Mouse (Mus musculus) gastrocnemius, postnatal 14 days (tissue): ENCODE data around the gene Ing1. TPM values are rescaled to one million over a fixed set of nuclear protein-coding genes. Genes with fewer than 3 reads are reported as not detected.

ENCODE experiments used
- DNase-seq: peaks from one replicate; pipeline ENCODE4 v3.0.0; 2021; ENCODE audit warnings: mixed read lengths
- intact Hi-C: fragments of 180-260 bp; cut with DNase I; formaldehyde crosslinking; loops from one replicate; pipeline ENCODE4 v1.15.1; 2025; ENCODE audit warnings: low total_unique reads
- long read RNA-seq, 2 experiments: library from polyadenylated mRNA; stranded (forward); transcript quantifications; one replicate each; pipeline ENCODE4 v2.0.0; 2021
- total RNA-seq, 2 experiments: library from RNA; stranded (reverse); gene quantifications; 2 replicates each; pipeline ENCODE4 v1.2.3; 2021

Ing1 gene
- 10 to 100 TPM; 21.0 to 21.2 TPM for total RNA-seq
- long read RNA-seq, experiment 1, transcript Ing1-201 (2 exons, 2,814 nt), result major isoform, 12 of 23 reads
- long read RNA-seq, experiment 1, transcript Ing1-202 (2 exons, 1,971 nt), result minor isoform, 9 of 23 reads
- long read RNA-seq, experiment 1, partial matches to known transcripts, result 0 of 23 reads
- long read RNA-seq, experiment 1, other reads (novel, unspliced or antisense), result 1 of 23 reads
- long read RNA-seq, experiment 2, transcript Ing1-201 (2 exons, 2,814 nt), result major isoform, 18 of 33 reads
- long read RNA-seq, experiment 2, transcript Ing1-202 (2 exons, 1,971 nt), result minor isoform, 12 of 33 reads
- long read RNA-seq, experiment 2, partial matches to known transcripts, result 0 of 33 reads
- long read RNA-seq, experiment 2, other reads (novel, unspliced or antisense), result 2 of 33 reads

- DNase-seq, result peak; percentile 93
- intact Hi-C loops, result no loop called here
Observed at GRCm38 (mm10) chr8:11554799-11555719, at the start of gene Ing1. Gene Ing1, plus strand, starts transcription at chr8:11555571.

DNA sequence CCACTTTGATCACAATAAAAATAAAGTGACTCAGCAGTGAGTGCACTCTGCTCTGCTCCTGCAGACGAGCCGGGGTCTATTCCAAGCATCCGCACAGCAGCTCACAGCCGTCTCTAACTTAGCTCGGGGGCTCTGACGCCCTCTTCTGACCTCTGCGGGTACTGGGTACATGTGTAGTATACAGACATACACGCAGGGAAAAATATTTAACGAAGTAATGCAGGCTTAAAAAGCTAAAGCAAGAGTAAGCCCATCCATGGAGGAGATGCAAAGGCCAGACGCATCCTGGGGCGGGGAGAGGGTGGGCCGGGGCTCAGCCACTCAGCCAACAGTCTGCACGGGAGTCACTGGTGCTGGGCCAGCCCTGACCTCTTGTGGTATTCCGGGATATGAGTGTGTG is 49.3 kb upstream of the Ing1 start:
- DNase-seq, result no peak
- intact Hi-C loops, result loop anchor here (5.0 kb wide), 1 partner anchor 41 kb away; no protein-coding TSS in a partner anchor

DNA sequence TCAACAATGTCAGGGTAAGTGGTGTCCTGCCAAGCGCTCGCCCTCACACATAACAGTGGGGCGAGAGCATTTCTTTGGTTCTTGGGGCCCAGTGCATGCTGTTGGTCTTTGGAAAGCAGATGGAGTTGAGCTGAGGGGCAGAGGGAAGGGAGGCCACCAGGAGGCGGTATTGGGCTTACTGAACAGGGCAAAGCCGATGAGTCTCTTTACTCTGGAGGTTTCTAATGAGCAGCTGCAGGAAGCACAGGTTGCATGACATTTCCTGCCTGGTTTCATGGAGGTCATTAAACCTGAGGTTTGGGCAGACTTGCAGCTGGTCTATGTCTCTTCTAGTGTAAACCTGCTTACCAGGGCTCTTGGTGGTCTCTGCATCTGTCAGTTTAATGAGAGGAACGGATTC is 48.6 kb upstream of the Ing1 start:
- intact Hi-C loops, result loop anchor here (5.0 kb wide), 1 partner anchor 40 kb away; no protein-coding TSS in a partner anchor
- peak; percentile 50 for DNase-seq

DNA sequence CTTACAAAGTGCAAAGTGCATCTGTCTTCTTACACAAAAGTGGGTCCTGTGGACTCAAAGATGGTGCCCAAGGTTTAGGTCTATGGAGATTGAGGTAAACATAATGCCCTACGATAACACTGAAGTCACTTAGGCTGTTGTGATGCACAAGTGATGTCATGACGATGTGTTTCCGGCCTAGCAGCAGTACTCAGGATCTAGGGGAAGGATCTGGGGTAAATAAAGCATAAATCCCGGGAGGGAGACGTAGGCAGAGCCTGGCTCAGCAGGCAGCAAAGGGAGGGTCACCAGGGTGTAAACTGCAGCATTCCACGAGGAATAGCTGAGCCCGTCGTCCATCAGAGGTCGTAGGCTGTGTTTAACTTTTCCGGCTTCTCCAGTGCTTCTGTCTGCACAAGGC is 46.5 kb upstream of the Ing1 start:
- DNase-seq, result no peak
- intact Hi-C loops, result loop anchor here (5.0 kb wide), 1 partner anchor 38 kb away; no protein-coding TSS in a partner anchor

DNA sequence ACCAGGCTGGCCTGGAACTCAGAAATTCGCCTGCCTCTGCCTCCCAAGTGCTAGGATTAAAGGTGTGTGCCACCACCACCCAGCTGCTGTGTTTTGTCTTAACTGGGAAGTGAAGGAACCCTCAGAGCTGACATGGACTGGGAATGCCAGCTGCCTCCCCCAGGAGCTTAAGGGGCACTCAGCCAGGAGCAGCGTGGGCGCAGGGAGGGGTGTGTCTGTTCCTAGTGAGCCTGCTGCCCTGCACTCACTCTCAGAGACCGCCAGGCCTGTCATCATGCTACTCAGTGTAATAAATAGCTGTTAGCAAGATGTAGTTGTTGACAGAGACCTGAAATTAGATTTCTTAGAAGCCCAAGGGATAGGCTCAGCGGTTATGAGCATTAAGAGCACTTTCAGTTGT is 44.4 kb upstream of the Ing1 start:
- no peak for DNase-seq
- intact Hi-C loops, result no loop called here

DNA sequence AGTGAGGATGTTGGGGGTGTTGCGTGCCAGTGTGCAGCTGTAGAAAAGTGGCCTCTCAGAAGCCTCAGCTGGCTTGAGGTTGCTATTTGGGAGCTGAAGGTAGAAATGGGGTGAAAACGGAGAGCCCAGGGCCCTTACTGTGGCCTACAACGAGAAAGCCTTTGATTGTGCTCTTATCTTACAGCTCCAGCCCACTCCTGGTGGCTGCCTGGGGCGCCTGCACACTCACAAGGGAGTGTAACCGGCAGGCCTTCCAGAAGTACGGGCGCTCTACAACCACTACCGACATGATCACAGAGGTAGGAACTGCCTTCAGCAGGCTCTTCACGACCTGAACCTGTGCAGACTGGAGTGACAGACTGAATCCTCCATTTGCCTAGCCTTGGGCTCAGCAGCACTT is 42.7 kb upstream of the Ing1 start:
- no peak for DNase-seq
- intact Hi-C loops, result no loop called here

DNA sequence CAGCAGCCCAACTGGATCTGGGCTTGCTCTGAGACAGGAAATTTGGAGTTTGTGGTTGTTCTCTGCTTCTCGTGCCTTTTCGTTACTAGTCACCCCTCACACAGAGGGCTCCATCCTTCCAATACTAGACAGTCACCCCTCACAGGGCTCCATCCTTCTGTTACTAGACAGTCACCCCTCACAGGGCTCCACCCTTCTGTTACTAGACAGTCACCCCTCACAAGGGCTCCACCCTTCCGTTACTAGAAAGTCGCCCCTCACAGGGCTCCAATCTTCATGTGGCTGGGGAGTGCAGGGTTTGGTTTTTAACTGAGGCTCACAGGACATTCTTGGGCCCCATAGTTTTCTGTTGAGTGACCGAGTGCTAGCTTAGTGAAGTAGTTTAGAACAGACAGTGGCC is 42.1 kb upstream of the Ing1 start:
- DNase-seq, result no peak
- intact Hi-C loops, result no loop called here

DNA sequence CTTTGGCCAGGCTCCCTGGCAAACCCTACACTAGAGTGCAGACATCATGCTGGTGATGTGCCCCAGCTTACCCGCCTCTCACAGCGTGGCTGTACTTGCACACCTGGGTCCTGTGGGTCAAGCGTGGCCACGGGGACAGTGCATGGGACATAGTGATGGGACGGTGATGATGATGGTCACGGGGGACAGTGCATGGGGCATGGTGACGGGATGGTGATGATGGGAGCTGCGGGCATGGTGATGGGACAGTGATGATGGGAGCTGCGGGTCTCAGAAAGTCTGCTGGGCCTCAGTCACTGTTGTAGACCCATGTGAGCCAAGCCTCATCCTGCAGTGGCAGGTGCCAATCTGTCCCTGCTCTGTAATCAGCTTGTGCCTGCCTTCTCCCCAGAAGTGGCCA is 39.1 kb upstream of the Ing1 start:
- DNase-seq, result no peak
- intact Hi-C loops, result no loop called here

GRCm38 (mm10) chr8:11517366-11518055 is 37.9 kb upstream of the Ing1 start:
- DNase-seq, result no peak
- intact Hi-C loops, result no loop called here

GRCm38 (mm10) chr8:11518056-11518396 is 37.3 kb upstream of the Ing1 start:
- intact Hi-C loops, result no loop called here
- DNase-seq, result no peak

DNA sequence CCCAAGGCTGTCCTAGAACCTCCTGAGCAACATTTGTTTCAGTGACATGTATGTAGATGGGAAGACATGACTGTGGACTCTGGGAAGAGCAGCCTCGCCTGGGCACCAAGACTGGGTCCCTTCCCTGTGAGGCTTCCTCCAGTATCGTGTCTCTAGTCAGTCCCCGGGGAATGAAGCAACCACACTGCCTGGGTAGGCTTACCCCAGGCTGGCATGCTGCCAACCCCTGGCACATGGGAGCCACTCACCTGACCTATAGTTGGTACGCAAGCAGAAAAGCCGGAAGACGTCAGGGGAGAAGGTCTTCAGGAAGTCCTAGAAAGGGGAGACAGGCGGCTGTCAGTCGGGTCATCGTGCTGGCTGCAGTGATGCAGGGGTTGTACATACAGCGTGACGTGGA is 36.7 kb upstream of the Ing1 start:
- no peak for DNase-seq
- intact Hi-C loops, result no loop called here

- no peak for DNase-seq
- intact Hi-C loops, result no loop called here
Observed at GRCm38 (mm10) chr8:11523331-11523730, 32.0 kb upstream of the Ing1 start.

- intact Hi-C loops, result no loop called here
- DNase-seq, result no peak
Observed at GRCm38 (mm10) chr8:11530155-11530770, 25.1 kb upstream of the Ing1 start.

DNA sequence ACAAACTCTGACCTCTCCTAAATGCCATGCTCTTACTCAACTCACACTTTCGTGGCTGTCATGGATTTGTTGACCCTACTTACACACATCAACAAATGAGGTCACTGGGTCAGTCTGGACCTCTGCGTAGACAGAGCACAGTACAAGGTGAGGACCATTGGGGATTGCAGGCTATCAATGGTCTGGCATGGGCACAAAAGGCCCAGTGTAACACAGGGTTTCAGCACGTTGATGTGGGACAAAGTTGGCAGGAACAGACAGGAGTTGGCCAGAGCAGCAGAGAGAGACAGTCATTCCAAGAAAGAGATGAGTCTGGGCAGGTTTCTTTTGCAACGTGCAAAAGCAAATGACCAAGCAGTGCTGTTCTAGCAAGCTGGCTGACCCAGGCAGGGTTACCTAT is 24.5 kb upstream of the Ing1 start:
- intact Hi-C loops, result no loop called here

GRCm38 (mm10) chr8:11534494-11534893 is 20.9 kb upstream of the Ing1 start:
- DNase-seq, result no peak
- intact Hi-C loops, result no loop called here

More for the DNA sequence above, 24.5 kb upstream of the Ing1 start:
- no peak for DNase-seq

DNA sequence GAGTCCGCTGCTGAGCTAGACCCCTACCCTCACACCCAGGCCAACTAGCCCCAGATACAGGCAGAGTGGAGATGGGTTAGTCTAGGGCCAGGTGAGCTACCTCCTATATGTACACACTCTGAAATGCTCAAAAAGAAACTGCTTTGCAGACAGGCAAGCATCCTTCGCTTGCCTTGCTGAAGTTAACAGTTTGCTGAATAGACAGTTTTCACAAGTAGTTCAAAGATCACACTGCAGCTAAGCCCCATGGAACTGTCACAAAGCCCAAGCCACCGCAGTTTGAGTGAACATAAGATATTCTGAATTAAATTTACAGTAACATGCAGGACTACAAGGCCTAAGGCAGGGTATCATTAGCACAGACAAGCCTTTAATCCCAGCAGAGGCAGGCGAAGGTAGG is 16.3 kb upstream of the Ing1 start:
- no peak for DNase-seq
- intact Hi-C loops, result no loop called here

- DNase-seq, result no peak
- intact Hi-C loops, result no loop called here
Observed at GRCm38 (mm10) chr8:11540182-11540581, 15.2 kb upstream of the Ing1 start.

GRCm38 (mm10) chr8:11542031-11542430 is 13.3 kb upstream of the Ing1 start:
- DNase-seq, result no peak
- intact Hi-C loops, result no loop called here

DNA sequence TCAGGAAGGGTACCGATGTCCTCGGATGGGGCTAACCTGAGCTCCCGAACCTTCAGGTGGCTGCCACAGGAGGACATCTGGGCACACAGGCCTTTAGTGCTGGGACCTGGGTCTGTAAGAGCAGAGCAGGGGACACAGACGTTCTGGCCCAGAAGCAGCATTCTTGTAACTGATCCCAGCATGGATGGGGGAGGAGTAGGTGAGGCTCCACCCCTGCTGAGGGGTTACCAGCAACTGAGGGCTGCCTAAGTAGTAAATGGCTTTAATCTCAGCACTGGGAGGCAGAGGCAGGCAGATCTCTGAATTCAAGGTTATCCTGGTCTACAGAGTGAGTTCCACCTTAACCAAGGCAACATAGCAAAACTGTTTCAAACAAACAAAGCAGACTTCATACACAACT is 12.5 kb upstream of the Ing1 start:
- no peak for DNase-seq
- intact Hi-C loops, result no loop called here

- intact Hi-C loops, result no loop called here
- peak; percentile 41 for DNase-seq
Observed at GRCm38 (mm10) chr8:11544386-11544785, 11.0 kb upstream of the Ing1 start.
